Mouse (Mus musculus): ENCODE data around the gene Mto1. TPM values are rescaled to one million over a fixed set of nuclear protein-coding genes. Genes with fewer than 3 reads are reported as not detected.

Mto1 gene
- polyA plus RNA-seq, 1 experiment, result 15.4 TPM

GRCm38 (mm10) chr9:78442237-78442578 lies 5.8 kb upstream of the Mto1 start:
- Histone ChIP-seq H3K4me3 (ENCODE audit: insufficient read depth, low read length) (peak overlapping the region; percentile 66), H3K4me1 (ENCODE audit: control insufficient read depth, insufficient read depth, low read length) (no peaks in the 10 kb centered on the region), H3K27ac (ENCODE audit: insufficient read depth, low read length) (no peak overlapping the region)
- TF ChIP-seq CTCF (IDR thresholded peaks at IDR 0.05; ENCODE audit: borderline replicate concordance, insufficient read depth, low read length) (no peak), POLR2A (IDR thresholded peaks at IDR 0.05; ENCODE audit: low read depth, low read length) (no peak)

- Histone ChIP-seq H3K4me1 (ENCODE audit: control insufficient read depth, insufficient read depth, low read length) (no peaks in the 10 kb centered on the region), H3K27ac (ENCODE audit: insufficient read depth, low read length) (0 out of 2 replicates have a peak within 1 kb of the TSS, but pooled peaks have one; percentile 8), H3K4me3 (ENCODE audit: insufficient read depth, low read length) (peak within 1 kb of the TSS; percentile 66)
- TF ChIP-seq POLR2A (IDR thresholded peaks at IDR 0.05; ENCODE audit: low read depth, low read length) (peak; percentile 71), CTCF (IDR thresholded peaks at IDR 0.05; ENCODE audit: borderline replicate concordance, insufficient read depth, low read length) (no peak)
Measured at GRCm38 (mm10) chr9:78442579-78443392, 5.2 kb upstream of the Mto1 start, which contains the start of gene Cgas. Cgas (minus strand) TSS chr9:78443237.

GRCm38 (mm10) chr9:78447606-78447972 lies 419 bp upstream of the Mto1 start:
- TF ChIP-seq POLR2A (IDR thresholded peaks at IDR 0.05; ENCODE audit: low read depth, low read length), result no peak
- no peak for TF ChIP-seq CTCF (IDR thresholded peaks at IDR 0.05; ENCODE audit: borderline replicate concordance, insufficient read depth, low read length)
- H3K27ac ChIP-seq (ENCODE audit: insufficient read depth, low read length), result no peak overlapping the region
- H3K4me1 ChIP-seq (ENCODE audit: control insufficient read depth, insufficient read depth, low read length), result peaks cover 7% of the 10 kb centered on the region; the same call in 1 of the 2 replicates
- H3K4me3 ChIP-seq (ENCODE audit: insufficient read depth, low read length), result peak overlapping the region; percentile 46

- H3K27ac ChIP-seq (ENCODE audit: insufficient read depth, low read length), result no peak overlapping the region
- no peak for TF ChIP-seq POLR2A (IDR thresholded peaks at IDR 0.05; ENCODE audit: low read depth, low read length)
- TF ChIP-seq CTCF (IDR thresholded peaks at IDR 0.05; ENCODE audit: borderline replicate concordance, insufficient read depth, low read length), result no peak
- H3K4me3 ChIP-seq (ENCODE audit: insufficient read depth, low read length), result no peak overlapping the region
- peaks cover 7% of the 10 kb centered on the region; the same call in 1 of the 2 replicates for H3K4me1 ChIP-seq (ENCODE audit: control insufficient read depth, insufficient read depth, low read length)
Measured at GRCm38 (mm10) chr9:78450404-78450803, 2.4 kb downstream of the Mto1 start.

GRCm38 (mm10) chr9:78451382-78451781 lies 3.4 kb downstream of the Mto1 start:
- Histone ChIP-seq H3K4me3 (ENCODE audit: insufficient read depth, low read length) (no peak overlapping the region), H3K4me1 (ENCODE audit: control insufficient read depth, insufficient read depth, low read length) (peaks cover 7% of the 10 kb centered on the region; the same call in 1 of the 2 replicates), H3K27ac (ENCODE audit: insufficient read depth, low read length) (no peak overlapping the region)
- TF ChIP-seq POLR2A (IDR thresholded peaks at IDR 0.05; ENCODE audit: low read depth, low read length), result no peak
- no peak for TF ChIP-seq CTCF (IDR thresholded peaks at IDR 0.05; ENCODE audit: borderline replicate concordance, insufficient read depth, low read length)

- TF ChIP-seq POLR2A (IDR thresholded peaks at IDR 0.05; ENCODE audit: low read depth, low read length) (no peak), CTCF (IDR thresholded peaks at IDR 0.05; ENCODE audit: borderline replicate concordance, insufficient read depth, low read length) (no peak)
- H3K4me1 ChIP-seq (ENCODE audit: control insufficient read depth, insufficient read depth, low read length), result no peaks in the 10 kb centered on the region
- H3K27ac ChIP-seq (ENCODE audit: insufficient read depth, low read length), result no peak overlapping the region
- H3K4me3 ChIP-seq (ENCODE audit: insufficient read depth, low read length), result no peak overlapping the region
Measured at GRCm38 (mm10) chr9:78457026-78457425, 9.0 kb downstream of the Mto1 start.

GRCm38 (mm10) chr9:78463337-78463736 lies 15.3 kb downstream of the Mto1 start:
- TF ChIP-seq POLR2A (IDR thresholded peaks at IDR 0.05; ENCODE audit: low read depth, low read length) (no peak), CTCF (IDR thresholded peaks at IDR 0.05; ENCODE audit: borderline replicate concordance, insufficient read depth, low read length) (no peak)
- Histone ChIP-seq H3K4me1 (ENCODE audit: control insufficient read depth, insufficient read depth, low read length) (no peaks in the 10 kb centered on the region), H3K27ac (ENCODE audit: insufficient read depth, low read length) (no peak overlapping the region), H3K4me3 (ENCODE audit: insufficient read depth, low read length) (no peak overlapping the region)

- TF ChIP-seq POLR2A (IDR thresholded peaks at IDR 0.05; ENCODE audit: low read depth, low read length), result no peak
- no peak for TF ChIP-seq CTCF (IDR thresholded peaks at IDR 0.05; ENCODE audit: borderline replicate concordance, insufficient read depth, low read length)
- no peak overlapping the region for H3K27ac ChIP-seq (ENCODE audit: insufficient read depth, low read length)
- H3K4me1 ChIP-seq (ENCODE audit: control insufficient read depth, insufficient read depth, low read length), result no peaks in the 10 kb centered on the region
- H3K4me3 ChIP-seq (ENCODE audit: insufficient read depth, low read length), result no peak overlapping the region
Measured at GRCm38 (mm10) chr9:78465725-78466124, 17.7 kb downstream of the Mto1 start.

GRCm38 (mm10) chr9:78473588-78473987 lies 25.6 kb downstream of the Mto1 start:
- Histone ChIP-seq H3K27ac (ENCODE audit: insufficient read depth, low read length) (no peak overlapping the region), H3K4me3 (ENCODE audit: insufficient read depth, low read length) (no peak overlapping the region), H3K4me1 (ENCODE audit: control insufficient read depth, insufficient read depth, low read length) (no peaks in the 10 kb centered on the region)
- no peak for TF ChIP-seq CTCF (IDR thresholded peaks at IDR 0.05; ENCODE audit: borderline replicate concordance, insufficient read depth, low read length)
- no peak for TF ChIP-seq POLR2A (IDR thresholded peaks at IDR 0.05; ENCODE audit: low read depth, low read length)

GRCm38 (mm10) chr9:78474270-78474669 lies 26.3 kb downstream of the Mto1 start:
- TF ChIP-seq POLR2A (IDR thresholded peaks at IDR 0.05; ENCODE audit: low read depth, low read length) (peak; percentile 24; the same call in 1 of the 2 replicates), CTCF (IDR thresholded peaks at IDR 0.05; ENCODE audit: borderline replicate concordance, insufficient read depth, low read length) (no peak)
- no peak overlapping the region for H3K27ac ChIP-seq (ENCODE audit: insufficient read depth, low read length)

More at GRCm38 (mm10) chr9:78474270-78474669, 26.3 kb downstream of the Mto1 start:
- no peaks in the 10 kb centered on the region for H3K4me1 ChIP-seq (ENCODE audit: control insufficient read depth, insufficient read depth, low read length)
- no peak overlapping the region for H3K4me3 ChIP-seq (ENCODE audit: insufficient read depth, low read length)

All from embryonic fibroblast, embryonic 13.5 days (primary cell).